Mouse (Mus musculus): ENCODE data around the gene Optc.

The Optc gene

GRCm38 (mm10) chr1:133878825-133879423 is 28.9 kb downstream of the Optc start:
- DNase-seq, result peak; percentile 51

DNA sequence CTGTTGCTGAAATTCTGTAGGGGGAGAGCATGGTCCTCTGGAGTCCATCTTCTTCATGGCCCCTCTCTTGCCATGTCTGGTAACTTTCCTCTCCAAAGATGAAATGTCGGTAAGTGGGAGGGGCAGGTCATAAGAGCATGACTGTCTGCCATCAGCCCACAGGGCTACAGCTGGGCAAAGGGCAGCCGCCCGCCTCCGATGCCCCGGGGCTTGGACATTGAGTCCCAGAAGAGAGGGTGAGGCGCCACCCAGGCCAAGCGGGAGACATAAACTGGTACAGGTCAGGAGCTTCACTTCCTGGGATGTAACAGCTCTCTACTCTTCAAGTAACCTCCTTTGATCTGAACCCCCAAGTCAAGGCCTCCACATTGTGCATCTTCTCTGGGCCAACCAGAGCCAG is 30.9 kb downstream of the Optc start:
- no peak for DNase-seq

DNA sequence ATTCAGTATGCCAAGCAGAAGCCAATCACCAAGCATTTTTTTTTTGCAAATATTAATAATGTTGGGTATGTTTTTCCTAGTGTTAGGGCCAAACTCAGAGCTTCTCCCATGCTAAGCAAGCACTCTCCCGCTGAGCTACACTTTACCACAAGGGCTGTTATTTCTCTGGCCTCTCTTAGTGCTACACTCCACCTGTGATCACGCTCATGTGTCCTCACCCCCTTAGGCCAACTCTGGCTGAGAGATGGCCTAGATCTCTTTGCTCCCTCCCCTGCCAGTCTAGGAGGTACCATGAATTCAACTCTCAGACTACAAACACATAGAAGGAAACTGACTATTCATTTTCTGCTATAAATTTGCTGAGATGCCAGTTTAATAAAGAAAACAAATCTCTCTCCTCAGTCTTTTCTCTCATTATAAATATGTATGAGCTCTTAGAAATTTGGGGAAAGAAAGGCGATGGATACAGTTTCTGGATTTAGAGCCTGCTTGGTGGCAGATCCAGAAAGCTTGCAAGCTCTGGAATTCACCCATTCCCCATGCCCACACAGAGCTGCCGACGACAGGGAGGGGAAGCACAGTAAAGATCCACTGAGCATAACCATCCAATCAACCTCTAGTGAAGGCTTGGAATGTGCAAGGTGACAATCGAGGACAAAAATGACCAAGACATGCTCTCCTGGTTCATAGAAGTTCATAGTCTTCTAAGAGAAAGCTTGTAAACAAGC is 34.5 kb downstream of the Optc start:
- no peak for DNase-seq

DNA sequence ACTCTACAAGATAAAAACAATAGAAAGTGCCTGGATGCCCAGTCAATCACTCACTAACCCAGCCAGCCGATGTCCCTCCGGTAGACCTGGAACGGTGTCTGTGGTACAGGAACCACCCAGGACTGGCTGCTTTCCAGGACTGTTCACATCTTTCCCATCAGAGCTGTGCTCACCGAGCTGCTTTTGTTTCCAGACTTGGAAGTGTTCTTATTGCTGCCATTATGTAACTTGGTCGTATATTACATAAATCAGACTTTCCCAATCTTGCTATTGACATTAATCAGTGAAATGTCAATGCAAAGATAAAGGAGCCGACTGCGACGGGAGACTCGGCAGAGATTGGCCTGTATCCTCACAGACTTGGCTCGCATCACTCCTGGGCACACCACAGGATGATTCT is 36.6 kb downstream of the Optc start:
- no peak for DNase-seq

GRCm38 (mm10) chr1:133869221-133869620 is 38.6 kb downstream of the Optc start:
- no peak for DNase-seq

DNA sequence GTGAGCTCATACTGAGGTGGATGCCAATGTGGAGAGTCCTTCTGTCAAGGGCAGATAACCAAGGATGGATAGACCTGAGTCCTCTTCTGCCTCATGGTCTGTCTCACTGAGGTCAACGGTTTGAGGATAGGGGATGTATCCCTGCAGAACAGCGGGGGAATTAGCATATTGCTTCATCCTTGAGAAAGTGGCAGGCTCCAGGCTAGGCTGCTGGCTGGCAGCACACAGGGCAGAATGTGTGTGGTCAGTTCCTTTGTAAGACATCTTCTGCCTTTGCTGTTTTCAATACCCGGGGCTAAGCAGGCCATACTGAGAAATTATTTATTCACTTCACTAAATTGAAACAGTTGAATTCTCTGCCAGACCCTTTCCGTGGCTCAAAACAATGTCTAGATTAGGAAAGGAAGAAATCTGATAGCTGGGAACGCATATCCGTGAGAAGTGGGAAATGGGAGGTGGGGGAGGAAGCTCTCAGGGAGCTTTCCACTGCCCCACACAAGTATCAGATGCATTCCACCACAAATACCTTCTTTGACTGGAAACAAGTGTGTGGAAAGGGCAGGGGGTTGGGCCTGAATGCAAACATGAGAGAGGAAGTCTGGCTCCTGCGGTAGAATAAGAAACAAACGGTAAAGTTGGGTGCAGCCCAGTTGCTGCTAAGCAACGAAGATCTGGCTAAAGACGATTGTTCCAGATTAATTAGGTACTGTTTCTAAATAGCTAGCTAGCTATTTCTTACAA is 44.4 kb downstream of the Optc start:
- no peak for DNase-seq

- no peak for DNase-seq
Observed at GRCm38 (mm10) chr1:133861028-133861427, 46.8 kb downstream of the Optc start.

DNA sequence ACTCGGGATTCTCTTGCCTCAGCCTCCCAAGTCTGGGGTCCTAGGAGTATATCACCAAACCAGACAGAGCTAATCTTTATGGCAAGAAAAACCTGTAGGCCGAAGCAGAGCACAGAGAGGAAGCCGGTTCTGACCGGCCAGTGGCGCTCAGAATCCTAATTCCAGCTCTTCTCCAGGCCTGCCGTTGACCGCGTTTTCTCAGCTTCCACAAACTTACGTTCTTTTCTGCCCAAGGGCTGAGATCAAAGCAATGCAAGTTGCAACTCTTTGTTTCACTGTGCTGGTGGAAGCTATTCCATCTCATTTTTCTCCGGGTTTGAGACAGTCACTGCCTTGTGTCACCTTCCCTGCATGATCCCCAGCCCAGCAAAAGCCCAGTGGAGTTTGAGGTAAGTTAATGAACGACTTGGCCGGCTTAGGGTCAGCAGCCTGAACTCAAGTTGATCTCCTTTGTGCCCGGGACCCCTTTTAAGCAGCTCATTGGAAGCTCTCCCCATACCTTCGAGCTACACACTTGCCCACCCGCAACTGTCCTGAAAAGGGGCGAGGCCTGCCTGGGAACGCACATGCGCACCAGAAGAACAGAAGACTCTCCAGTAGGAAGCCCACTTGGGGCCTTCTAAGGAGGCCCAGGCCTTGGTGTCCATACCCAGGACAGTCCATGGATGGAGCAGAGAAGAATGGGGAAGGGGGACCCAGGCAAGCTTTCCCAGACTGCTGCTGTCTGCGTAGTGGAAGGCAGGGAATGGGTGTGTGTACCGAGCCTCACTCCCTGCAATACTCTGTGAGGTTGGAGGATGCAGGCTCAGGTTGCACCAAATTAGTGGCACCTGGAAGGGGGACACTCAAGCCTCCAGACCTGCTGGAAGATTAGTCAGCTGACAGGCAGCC is 47.7 kb downstream of the Optc start:
- no peak for DNase-seq

- DNase-seq, result no peak
Observed at GRCm38 (mm10) chr1:133859257-133859656, 48.5 kb downstream of the Optc start.

GRCm38 (mm10) chr1:133857781-133858180 is 50.0 kb downstream of the Optc start:
- DNase-seq, result no peak

DNA sequence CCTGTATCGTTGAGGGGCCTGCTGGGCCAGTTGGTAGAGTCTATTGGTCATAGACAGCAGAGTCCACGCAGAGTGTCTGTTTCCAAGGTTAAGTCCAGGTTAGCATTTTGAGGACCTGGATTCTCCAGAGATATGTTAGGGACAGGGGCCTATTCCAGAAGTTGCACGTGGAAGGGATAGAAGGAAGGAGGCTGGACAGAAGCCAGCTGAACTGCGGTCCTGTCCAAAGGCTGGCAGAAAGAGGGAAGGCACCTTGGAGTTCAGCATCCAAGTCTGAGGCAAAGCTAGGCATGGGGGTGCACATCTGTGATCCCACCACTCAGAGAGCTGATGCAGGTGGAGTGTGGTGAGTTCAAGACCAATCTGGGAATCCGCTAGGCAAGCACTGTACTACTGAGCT is 50.6 kb downstream of the Optc start:
- DNase-seq, result no peak

- no peak for DNase-seq
Observed at GRCm38 (mm10) chr1:133856655-133857054, 51.1 kb downstream of the Optc start.

DNA sequence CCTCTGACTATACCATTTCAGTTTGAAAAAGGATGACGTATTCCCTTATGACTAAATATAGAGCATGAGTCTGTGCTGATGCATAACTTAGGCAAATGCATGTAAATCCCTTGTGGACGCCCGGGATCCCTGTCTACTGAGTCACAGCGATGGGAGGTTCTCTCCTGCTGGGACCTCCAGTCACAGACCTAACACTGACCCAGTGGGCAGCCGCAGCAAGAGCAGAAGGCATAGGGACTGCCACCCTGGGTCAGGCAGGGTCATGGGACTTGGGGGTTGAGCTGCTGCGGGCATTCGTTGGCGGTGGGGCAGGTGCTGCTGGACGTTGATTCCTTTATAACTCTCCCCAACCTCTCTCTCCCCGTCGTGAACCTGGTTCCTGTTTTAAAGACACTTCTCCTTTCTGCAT is 51.7 kb downstream of the Optc start:
- no peak for DNase-seq

GRCm38 (mm10) chr1:133855274-133856017 is 52.4 kb downstream of the Optc start:
- DNase-seq, result peak; percentile 28

DNA sequence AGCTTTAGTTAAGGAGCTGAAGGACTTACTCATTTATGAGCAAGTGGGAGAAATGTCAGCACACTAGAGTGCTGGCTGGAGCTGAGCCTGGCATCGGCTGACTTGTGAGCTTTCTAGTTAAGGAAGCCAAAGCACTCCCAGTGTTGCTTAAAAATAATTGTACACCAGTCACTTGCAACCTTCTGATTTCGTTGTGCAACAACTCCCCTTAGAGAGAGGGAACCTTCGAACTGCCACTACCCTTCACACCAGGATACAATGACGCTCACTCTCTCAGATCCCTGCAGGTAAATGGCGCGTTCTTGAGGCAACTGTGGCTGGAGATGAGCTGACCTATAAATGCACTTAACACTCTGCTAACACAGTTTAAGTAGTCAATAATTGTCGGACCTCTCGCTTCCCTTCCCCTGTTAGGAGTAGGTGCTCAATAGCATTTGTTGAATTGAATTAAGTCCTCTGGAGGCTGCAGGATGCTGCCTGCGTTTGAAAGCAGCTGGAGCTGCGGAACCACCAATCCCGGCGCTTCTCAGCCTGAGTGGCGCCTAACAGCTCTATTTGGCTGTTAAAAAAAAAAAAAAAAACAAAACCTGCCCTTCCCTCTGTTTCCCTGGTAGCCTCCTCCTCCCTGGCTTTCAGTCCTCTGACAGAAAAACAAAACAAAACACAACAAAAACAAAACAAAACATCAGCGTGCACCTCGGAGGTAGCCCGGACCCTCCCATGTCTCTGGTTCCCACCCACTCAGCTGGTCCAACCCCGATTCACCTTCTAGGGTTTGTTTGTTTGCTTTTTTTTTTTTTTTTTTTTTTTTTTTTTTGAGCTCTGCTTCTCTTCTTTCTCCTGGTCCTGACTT is 53.2 kb downstream of the Optc start:
- DNase-seq, result peak; percentile 57
